Mouse (Mus musculus) heart, embryonic 16.5 days (tissue): ENCODE measurements around the gene Cnfn. TPM values are rescaled to one million over a fixed set of nuclear protein-coding genes. Genes with fewer than 3 reads are reported as not detected.
"Not testable (repeated sequence)": the region's sequence is repeated elsewhere in the genome, so short reads cannot be mapped to it uniquely, and the experiment has no call there.

Source experiments
- ATAC-seq: fragments of 200-750 bp; cut with Nextera tagmentation; replicated peaks from 2 replicates; pipeline ENCODE4 v1.8.0; 2017; ENCODE audit warnings: moderate number of reproducible peaks; ENCODE audit not compliant: insufficient read depth, low FRiP score; ENCODE audit errors: extremely low read depth
- H3K27ac ChIP-seq: fragments of 300-500 bp; sonication (generic); 2 replicates; pipeline ENCODE4 v1.5.1; 2014; ENCODE audit warnings: mild to moderate bottlenecking, low read length, control low read depth, moderate library complexity
- H3K27me3 ChIP-seq: fragments of 300-500 bp; sonication (generic); 2 replicates; pipeline ENCODE4 v1.6.1; 2014; ENCODE audit warnings: low read length, mixed read lengths; ENCODE audit not compliant: control insufficient read depth, insufficient read depth
- H3K36me3 ChIP-seq: fragments of 300-500 bp; sonication (generic); 2 replicates; pipeline ENCODE4 v1.6.1; 2014; ENCODE audit not compliant: control insufficient read depth, insufficient read depth
- H3K4me1 ChIP-seq: fragments of 300-500 bp; sonication (generic); 2 replicates; pipeline ENCODE4 v1.6.1; 2014; ENCODE audit warnings: low read length, mixed read lengths; ENCODE audit not compliant: control insufficient read depth, insufficient read depth
- H3K4me2 ChIP-seq: fragments of 300-500 bp; sonication (generic); 2 replicates; pipeline ENCODE4 v1.6.1; 2014; ENCODE audit warnings: low read depth, mild to moderate bottlenecking, control low read depth, low read length
- H3K4me3 ChIP-seq: fragments of 300-500 bp; sonication (generic); 2 replicates; pipeline ENCODE4 v1.5.1; 2014; ENCODE audit warnings: mild to moderate bottlenecking, control low read depth, low read length
- H3K9ac ChIP-seq: fragments of 300-500 bp; sonication (generic); 2 replicates; pipeline ENCODE4 v1.6.1; 2014; ENCODE audit warnings: low read length, control low read depth
- H3K9me3 ChIP-seq: fragments of 300-500 bp; sonication (generic); replicated peaks from 2 replicates; pipeline ENCODE4 v1.6.1; 2016; ENCODE audit warnings: low read length; ENCODE audit not compliant: control insufficient read depth
- WGBS: fragments of 180-500 bp; shearing (Covaris S2); extraction: QIAGEN DNeasy Blood & Tissue Kit; methylation state at CpG from one replicate; pipeline ENCODE4 v1.1.7; 2014; 5-methylcytosine and 5-hydroxymethylcytosine counted together
- polyA plus RNA-seq: library from polyadenylated mRNA; unstranded; fragments of >200 nt; fragmentation: Nextera tagmentation; extraction: Ambion mirVana; gene quantifications from 2 replicates; pipeline ENCODE4 v1.2.1, GENCODE M21; 2015

Cnfn gene
- polyA plus RNA-seq, 1 experiment from 2014 or later: 0.87 TPM

DNA sequence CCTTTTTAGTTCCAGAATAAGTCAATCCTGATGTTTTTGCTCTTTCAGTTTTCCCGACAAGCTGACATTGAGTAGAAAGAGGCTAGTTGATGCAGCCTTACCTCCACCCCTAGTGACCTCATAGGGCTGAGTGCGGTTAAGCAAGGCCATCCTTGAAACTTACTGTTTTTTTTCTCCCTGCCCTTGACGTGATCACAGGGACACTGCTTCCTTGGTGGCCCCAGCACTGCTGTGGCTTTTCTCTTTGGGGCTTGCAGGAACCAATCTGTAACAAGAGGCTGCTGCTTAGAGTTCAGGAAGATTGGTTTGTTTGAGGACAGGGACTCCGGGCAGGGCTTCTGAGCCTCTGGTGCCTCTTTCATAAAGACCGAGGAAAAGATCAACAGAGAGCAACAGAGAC, 32.5 kb upstream of the Cnfn start:
- H3K4me1 ChIP-seq: peaks cover 6% of the 10 kb centered on the region; the same call in 1 of the 2 replicates
- no peak overlapping the region for H3K9ac ChIP-seq
- no peaks in the 10 kb centered on the region for H3K9me3 ChIP-seq
- no peaks in the 10 kb centered on the region for H3K36me3 ChIP-seq
- H3K4me3 ChIP-seq: no peak overlapping the region
- no peak for ATAC-seq
- WGBS: 57% methylated on average over 5 of the region's 5 CpGs
- no peaks in the 10 kb centered on the region for H3K27me3 ChIP-seq
- H3K4me2 ChIP-seq: no peak overlapping the region
- H3K27ac ChIP-seq: no peak overlapping the region

DNA sequence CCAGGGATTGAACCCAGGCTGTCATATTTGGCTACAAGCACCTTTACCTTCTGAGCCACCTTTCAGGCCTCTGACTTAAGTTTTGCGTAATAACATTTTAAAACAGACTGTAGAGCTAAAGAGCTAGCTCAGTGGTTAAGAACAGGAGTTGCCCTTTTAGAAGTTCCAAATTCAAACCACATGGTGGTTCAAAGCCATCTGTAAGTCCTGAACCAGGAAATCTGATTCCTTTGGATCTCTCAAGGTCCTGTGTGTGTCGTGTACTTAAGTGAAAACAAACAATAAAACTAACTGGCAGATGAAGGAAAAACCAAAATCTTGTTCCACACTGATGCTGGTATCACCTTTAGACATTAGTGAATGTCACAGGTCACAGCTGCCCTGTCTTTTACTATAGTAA, 32.0 kb upstream of the Cnfn start:
- WGBS: 75% methylated on average over 2 of the region's 2 CpGs
- Histone ChIP-seq H3K27ac (no peak overlapping the region), H3K27me3 (no peaks in the 10 kb centered on the region), H3K4me3 (no peak overlapping the region), H3K4me2 (no peak overlapping the region), H3K36me3 (no peaks in the 10 kb centered on the region), H3K9ac (no peak overlapping the region), H3K4me1 (peaks cover 6% of the 10 kb centered on the region; the same call in 1 of the 2 replicates), H3K9me3 (no peaks in the 10 kb centered on the region)
- no peak for ATAC-seq

DNA sequence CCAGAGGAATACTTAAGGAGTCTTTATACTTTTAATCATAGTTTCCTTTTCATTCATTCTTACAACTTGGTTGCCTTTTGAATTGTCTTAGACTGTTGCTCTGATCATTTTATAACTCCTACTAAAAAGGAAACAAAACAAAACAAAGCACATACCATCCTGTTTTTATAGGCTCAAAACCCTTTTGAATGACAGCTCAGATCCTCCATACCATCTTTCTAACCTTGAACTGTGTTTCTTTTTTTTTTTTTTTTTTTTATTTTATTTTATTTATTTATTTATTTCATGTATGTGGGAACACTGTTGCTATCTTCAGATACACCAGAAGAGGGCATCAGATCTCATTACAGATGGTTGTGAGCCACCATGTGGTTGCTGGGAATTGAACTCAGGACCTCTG, 29.5 kb upstream of the Cnfn start:
- H3K4me1 ChIP-seq: peaks cover 15% of the 10 kb centered on the region
- H3K36me3 ChIP-seq, ATAC-seq, H3K27me3 ChIP-seq, H3K4me2 ChIP-seq, H3K9me3 ChIP-seq, H3K4me3 ChIP-seq, H3K9ac ChIP-seq, H3K27ac ChIP-seq: not testable (repeated sequence)

DNA sequence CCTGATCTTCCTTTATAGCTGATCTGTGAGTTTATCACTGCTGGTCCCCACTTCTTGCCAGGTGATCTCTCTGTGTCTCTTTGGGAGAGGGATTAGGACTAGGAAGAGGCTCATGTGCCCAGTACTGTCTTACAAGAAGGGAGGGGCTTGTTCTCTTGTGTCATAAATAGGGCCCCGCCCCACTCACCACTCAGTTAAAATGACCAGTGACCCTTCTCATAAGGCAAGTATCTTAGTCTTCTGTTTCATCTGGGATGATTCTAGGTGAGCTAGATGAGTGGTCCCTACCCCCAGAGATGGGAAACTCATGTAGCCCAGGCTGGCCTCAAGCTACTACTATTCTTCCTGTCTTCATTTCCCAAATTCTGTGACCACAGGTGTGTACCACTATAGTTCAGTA, 29.1 kb upstream of the Cnfn start, which contains the start of gene Lipe:
Gene Lipe (minus strand): TSS at position 101 of the 400 bp plus-strand sequence.
- Histone ChIP-seq H3K36me3 (no peaks in the 10 kb centered on the region), H3K4me3 (no peak within 1 kb of the TSS), H3K4me1 (peaks cover 20% of the 10 kb centered on the region), H3K27ac (no peak within 1 kb of the TSS), H3K9ac (no peak within 1 kb of the TSS), H3K4me2 (no peak within 1 kb of the TSS), H3K27me3 (no peaks in the 10 kb centered on the region), H3K9me3 (no peaks in the 10 kb centered on the region)
- ATAC-seq: no peak
- 94% methylated on average over 1 of the region's 1 CpGs for WGBS

DNA sequence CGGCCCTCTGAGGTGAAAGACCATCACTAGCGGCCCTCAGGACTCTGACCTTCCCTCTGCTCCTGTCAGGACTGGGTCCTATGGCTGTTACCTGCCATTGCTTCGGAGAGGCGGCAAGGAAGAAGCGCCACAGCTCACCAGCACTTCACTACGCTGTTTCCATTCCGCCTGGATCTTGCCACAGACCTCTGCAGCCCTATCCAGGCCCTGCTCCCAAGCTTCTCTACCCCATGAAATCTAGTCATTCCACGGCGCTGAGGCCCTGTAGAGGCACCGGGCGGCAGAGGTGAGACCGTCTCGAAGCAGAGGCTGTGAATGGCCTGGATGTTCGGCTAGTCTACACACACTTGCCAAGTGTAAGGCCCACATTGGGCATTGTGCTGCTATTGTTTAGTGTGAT, 27.1 kb upstream of the Cnfn start:
- ATAC-seq: no peak
- Histone ChIP-seq H3K4me3 (no peak overlapping the region), H3K4me2 (peak overlapping the region; percentile 81), H3K27me3 (no peaks in the 10 kb centered on the region), H3K9ac (no peak overlapping the region), H3K27ac (peak overlapping the region; percentile 54), H3K9me3 (no peaks in the 10 kb centered on the region), H3K4me1 (peaks cover 14% of the 10 kb centered on the region), H3K36me3 (no peaks in the 10 kb centered on the region)
- WGBS: 85% methylated on average over 14 of the region's 14 CpGs

DNA sequence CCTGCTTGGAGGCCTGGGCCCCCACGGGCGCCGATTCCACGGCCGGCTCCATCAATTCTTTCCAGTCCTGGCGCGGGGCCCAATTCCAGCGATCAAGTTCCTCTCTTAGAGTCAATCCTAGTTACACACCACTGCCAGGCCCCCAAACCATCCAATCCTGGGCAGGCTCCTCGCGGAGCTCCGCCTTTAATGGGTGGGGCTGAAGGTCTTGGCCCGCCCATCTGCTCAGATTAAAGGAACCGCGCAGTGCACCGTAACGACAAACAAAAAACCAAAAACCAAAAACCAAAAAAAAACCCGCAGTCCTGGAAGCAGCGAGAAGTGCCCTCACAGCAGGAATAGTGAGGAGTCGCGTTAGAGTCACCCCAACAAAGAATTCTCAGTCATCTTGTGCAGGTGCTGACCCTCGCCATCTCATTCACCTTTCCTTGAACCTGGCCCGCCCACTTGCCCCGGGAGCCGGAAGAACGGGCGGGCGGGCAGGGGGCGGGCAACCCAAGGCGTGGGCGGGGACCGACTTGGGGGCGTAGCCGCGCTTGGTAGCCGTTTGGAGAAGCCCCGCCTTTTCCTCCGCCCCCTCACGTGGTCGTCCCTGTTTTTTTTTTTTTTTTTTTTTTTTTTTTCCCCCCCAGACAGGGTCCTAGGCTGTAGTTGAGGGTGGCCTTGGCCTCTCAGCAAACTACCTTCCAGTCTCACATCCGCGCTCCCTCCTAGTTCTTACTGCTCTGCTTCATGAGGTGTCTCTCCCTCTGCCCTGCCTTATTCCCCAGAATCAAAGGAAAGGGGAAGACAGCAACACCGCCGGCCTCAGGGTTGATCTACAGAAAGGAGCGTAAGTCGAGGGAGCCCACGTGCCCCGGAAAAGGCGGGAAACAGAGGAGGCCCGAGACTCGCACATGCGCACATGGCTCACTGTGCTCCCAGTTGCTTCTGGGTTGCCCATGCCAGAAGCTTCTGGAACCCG, 26.3 kb upstream of the Cnfn start:
- WGBS: 6% methylated on average over 47 of the region's 52 CpGs
- Histone ChIP-seq H3K9ac (peak overlapping the region; percentile 81), H3K27ac (peak overlapping the region; percentile 66), H3K4me2 (peak overlapping the region; percentile 81), H3K9me3 (no peaks in the 10 kb centered on the region), H3K27me3 (no peaks in the 10 kb centered on the region), H3K4me1 (peaks cover 17% of the 10 kb centered on the region), H3K4me3 (peak overlapping the region; percentile 83), H3K36me3 (no peaks in the 10 kb centered on the region)
- peak; percentile 99 for ATAC-seq

DNA sequence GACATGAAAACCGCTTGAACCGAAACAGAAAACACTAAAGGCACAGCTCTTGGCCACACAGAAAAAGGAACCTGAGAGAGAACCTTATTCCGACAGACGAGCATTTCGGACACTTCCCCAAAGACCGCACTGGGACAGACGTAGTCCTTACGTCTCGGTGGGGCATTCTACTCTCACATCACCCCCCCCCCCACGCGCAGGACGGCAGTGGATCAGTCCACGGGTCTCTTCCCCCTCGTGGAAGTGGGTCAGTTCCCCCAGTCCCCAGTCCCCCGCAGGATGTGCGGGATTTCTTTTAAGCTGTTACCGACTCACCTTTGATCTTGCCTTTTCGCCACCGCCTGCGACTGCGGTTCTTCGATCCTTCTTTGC, 25.6 kb upstream of the Cnfn start:
- Histone ChIP-seq H3K36me3 (no peaks in the 10 kb centered on the region), H3K9me3 (no peaks in the 10 kb centered on the region), H3K4me3 (peak overlapping the region; percentile 83), H3K27ac (peak overlapping the region; percentile 49; the same call in 1 of the 2 replicates), H3K27me3 (no peaks in the 10 kb centered on the region), H3K9ac (peak overlapping the region; percentile 81), H3K4me2 (peak overlapping the region; percentile 81), H3K4me1 (peaks cover 23% of the 10 kb centered on the region)
- ATAC-seq: no peak
- WGBS: 1% methylated on average over 22 of the region's 22 CpGs

DNA sequence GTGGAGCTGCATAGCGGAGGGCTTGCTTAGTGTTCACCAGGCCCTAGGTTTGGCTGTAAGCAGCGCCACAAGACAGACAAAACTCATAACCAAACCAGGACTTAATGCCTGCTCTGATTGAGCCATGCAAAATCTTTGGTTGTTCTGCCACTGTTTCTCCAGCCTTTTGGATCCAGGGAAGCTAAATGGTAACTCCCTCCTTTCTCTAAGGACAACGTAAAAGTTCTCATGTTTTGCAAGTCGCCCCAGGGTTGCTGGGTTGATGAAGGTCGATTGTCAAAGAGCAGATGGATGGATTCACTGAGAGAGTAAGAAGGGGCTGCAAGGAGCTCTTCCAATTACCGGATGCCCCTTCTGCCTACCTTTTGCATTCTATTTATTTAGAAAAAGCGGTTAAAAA, 25.2 kb upstream of the Cnfn start:
- peak overlapping the region; percentile 81 for H3K9ac ChIP-seq
- no peaks in the 10 kb centered on the region for H3K27me3 ChIP-seq
- H3K4me1 ChIP-seq: peaks cover 27% of the 10 kb centered on the region
- WGBS: 16% methylated on average over 7 of the region's 7 CpGs
- peak overlapping the region; percentile 49; the same call in 1 of the 2 replicates for H3K27ac ChIP-seq
- H3K9me3 ChIP-seq: no peaks in the 10 kb centered on the region
- H3K4me2 ChIP-seq: peak overlapping the region; percentile 81
- no peak for ATAC-seq
- H3K36me3 ChIP-seq: no peaks in the 10 kb centered on the region
- H3K4me3 ChIP-seq: peak overlapping the region; percentile 83

DNA sequence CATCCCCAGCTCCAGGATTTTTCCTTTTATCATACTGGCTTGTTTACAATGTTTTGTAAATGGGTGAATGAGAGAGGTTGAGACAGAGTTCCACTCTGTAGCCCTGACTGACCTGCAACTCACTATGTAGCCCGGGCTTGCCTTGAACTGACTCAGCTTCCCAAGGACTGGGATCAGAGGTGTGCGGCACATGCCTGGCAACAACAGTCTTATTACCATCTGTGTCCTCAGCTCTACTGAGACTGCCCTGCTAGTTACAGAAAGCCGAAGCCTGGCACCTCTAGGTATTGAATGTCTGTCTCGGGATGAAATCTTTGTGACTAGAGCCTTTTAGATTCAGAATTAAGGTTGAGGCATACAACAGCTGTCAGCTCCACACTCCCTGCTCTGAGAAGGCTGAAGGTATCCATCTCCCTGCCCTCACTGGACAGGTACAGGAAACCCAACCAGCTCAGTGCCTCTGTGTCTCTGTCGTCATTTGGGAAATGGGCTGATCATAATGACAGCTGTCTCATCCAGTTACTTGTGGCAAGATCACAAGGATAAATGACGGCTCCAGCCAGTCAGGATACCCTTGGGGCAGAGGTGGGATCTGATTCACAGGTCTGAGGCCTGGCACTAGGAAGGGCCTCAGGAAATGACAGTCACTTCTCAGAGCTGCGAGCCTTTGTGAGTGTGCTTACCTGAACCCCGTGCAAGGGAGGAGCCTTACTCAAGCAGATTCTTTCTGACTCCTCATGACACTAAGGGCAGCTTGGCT, 24.1 kb upstream of the Cnfn start:
- no peak overlapping the region for H3K27ac ChIP-seq
- WGBS: 72% methylated on average over 8 of the region's 8 CpGs
- no peaks in the 10 kb centered on the region for H3K9me3 ChIP-seq
- H3K4me3 ChIP-seq: no peak overlapping the region
- H3K9ac ChIP-seq: no peak overlapping the region
- H3K27me3 ChIP-seq: no peaks in the 10 kb centered on the region
- peaks cover 34% of the 10 kb centered on the region for H3K4me1 ChIP-seq
- H3K4me2 ChIP-seq: peak overlapping the region; percentile 81; the same call in 1 of the 2 replicates
- ATAC-seq: no peak
- no peaks in the 10 kb centered on the region; the same call in 1 of the 2 replicates for H3K36me3 ChIP-seq
